Mouse (Mus musculus) spleen, adult 10 weeks (tissue): ENCODE data around the gene Xpr1. TPM values are rescaled to one million over a fixed set of nuclear protein-coding genes. Genes with fewer than 3 reads are reported as not detected.

Source experiments
- polyA plus RNA-seq: library from polyadenylated mRNA; stranded (reverse); fragments of 350-450 nt; fragmentation: Illumina TruSeq; extraction: RNeasy Lipid Tissue Mini Kit (QIAGEN cat#74804); gene quantifications from one replicate; pipeline ENCODE4 v1.2.3, GENCODE M21; 2015; ENCODE audit warnings: low replicate concordance; ENCODE audit not compliant: insufficient read depth

Xpr1 gene
- polyA plus RNA-seq: 22.2 TPM

DNA sequence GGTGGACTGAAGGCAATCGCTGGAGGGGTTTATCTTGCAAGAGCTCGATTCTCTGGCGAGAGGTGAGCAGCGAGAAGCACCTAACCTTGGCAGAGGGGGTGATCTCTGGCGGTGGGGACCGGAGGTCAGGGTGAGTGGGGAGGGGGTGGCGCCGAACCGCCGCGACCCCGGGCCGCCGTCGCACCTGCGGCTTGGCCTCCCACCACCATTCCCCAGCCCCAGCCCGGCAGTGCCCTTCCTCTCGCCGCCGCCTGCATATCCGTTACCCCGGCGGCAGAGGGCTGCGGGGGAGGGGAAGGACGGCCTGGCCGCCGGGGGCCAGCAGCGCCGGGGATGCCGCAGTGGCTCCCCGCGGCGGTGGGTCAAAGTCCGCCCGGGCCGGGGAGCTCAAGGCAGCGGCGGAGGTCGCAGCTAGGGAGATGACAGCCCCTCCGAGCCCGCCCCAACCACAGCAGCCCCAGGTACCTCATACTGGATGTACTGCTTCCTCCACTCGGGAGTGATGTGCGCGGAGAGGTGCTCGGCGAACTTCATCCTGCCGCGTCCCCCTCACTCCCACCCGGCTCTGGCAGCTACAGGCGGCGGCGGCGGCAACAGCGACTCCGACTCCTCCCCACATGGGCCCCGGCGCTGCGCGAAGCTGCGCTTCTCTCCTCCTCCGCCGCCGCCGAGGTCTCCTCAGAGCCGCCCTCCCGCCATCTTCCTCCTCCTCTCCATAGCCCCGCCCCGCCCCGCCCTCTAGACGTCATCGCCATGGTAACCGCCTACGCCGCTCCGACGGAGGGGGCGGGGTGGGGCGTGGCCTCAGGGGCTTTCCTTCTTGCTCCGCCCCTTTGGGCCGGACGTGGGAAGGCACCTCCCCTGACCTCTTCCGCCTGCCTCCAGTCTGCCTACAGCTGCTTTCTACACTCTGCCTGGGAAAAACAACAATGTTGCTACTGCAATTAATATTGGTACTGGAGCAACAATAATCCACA lies at the start of gene Xpr1:
Gene Xpr1 (minus strand): TSS at position 715 of the 977 bp plus-strand sequence.

GRCm38 (mm10) chr1:155243797-155244770 lies 173.1 kb downstream of the Xpr1 start, which contains the start of gene BC034090:
Gene BC034090, minus strand, starts transcription at chr1:155244444.

Other genes starting within 250 kb of the Xpr1 start
- gene BC034090, start 173.0 kb downstream of the Xpr1 start, polyA plus RNA-seq: 1.0 TPM
- 31.9 TPM for gene Acbd6, start 140.7 kb upstream of the Xpr1 start, polyA plus RNA-seq